Mouse (Mus musculus) cerebellum, postnatal 10 days (tissue): ENCODE measurements at regions not wholly inside any gene's neighbourhood (a gene's known extent, or its start where the extent isn't known, plus 50 kb on each side); places are given as distances from the start of the nearest gene placed in this dataset.
"Not testable (repeated sequence)": the region's sequence is repeated elsewhere in the genome, so short reads cannot be mapped to it uniquely, and the experiment has no call there.

ENCODE experiments used
- DNase-seq, 2 experiments: peaks; one replicate each; pipeline ENCODE4 v3.0.0; 2021; ENCODE audit warnings: mixed read lengths in 2 of 2

DNA sequence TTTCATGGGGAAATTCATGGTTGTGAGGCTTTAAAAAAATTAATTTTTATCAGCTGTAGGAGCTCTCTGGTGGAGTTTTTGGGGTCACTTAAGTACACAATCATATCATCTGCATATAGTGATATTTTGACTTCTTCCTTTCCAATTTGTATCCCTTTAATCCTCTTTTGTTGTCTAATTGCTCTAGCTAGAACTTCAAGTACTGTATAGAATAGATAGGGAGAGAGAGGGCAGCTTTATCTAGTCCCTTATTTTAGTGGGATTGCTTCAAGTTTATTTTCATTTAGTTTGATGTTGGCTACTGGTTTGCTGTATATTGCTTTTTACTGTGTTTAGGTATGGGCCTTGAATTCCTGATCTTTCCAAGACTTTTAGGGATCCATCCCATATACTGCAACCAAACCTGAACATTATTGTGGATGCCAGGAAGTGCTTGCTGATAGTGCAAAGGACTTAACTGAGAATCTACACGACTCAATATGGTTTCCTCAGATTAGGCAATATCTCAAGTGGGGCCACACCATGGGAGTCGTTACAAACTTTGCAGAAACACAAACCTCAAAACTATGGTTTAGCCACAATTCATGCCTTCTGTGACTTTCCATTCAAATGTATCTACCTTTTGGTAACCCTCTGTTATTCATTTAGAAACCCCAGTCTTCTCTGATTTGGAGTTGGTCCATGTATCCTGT lies 878.4 kb upstream of the Olfr1507 start:
- DNase-seq = not testable (repeated sequence)

GRCm38 (mm10) chr14:53369776-53370175 lies 874.2 kb upstream of the Olfr1507 start:
- DNase-seq = no peak

DNA sequence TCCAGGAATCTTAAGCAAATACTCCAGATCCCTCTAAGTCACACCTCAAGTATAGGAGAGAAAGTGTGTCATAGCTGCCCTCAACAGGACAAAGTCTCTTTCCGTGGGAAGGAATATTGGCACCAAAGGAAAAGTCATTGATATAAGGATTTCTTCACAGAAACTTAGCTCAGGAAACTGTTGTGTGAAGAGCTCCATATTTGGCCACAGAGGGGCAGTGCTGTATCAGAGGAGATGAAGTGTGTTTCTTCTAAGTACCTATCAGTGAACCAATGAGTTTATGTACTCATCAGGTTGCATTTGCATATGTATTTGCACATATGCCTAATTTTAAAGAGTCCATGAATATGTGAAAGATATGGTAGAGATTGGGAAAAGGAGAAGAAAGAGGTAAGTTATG lies 871.9 kb upstream of the Olfr1507 start:
- DNase-seq = not testable (repeated sequence)

DNA sequence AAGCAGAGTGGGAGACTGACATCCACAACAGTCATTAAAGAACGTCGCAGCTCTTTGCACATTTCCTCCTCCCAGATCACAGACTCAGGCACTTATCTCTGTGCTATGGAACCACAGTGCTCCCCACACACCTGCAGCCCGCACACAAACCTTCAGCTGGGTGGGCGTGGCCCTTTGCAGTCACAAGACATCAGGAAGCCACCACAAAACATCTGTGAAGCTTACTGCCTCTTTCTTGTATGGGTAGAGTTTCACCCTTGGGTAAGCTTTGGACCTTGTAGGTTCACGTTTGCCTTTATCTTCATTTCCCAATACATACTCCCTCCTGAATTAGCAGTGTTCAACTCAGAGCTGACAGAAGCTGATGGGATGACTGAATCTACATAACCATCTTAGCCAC lies 868.4 kb upstream of the Olfr1507 start:
- DNase-seq = not testable (repeated sequence)

- DNase-seq = not testable (repeated sequence)
Observed at GRCm38 (mm10) chr14:53362054-53362453, 866.5 kb upstream of the Olfr1507 start.

- DNase-seq = not testable (repeated sequence)
Observed at GRCm38 (mm10) chr14:53357498-53357897, 861.9 kb upstream of the Olfr1507 start.

GRCm38 (mm10) chr14:53356783-53357182 lies 861.2 kb upstream of the Olfr1507 start:
- DNase-seq = not testable (repeated sequence)

GRCm38 (mm10) chr14:53351457-53351856 lies 855.9 kb upstream of the Olfr1507 start:
- DNase-seq = not testable (repeated sequence)

- not testable (repeated sequence) for DNase-seq
Observed at GRCm38 (mm10) chr14:53350780-53351179, 855.2 kb upstream of the Olfr1507 start.

DNA sequence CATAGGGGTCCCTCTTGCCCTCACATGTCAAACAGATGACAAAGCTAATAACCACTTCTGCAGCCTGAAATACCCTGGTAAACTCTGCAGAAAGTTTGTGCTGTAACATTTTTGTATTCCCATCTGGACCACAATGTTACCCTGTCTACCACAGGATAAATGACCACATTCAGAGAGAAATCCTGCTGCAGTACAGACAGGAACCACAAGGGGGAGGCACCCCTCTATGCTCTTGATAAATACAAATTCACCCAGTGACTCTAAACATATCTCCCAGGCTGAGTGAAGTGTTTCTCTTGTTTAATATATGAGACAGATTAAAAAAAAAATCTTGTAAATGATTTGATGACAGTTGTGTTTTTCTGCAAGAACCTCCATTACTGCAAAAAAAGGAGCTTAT lies 853.6 kb upstream of the Olfr1507 start:
- peak; percentile 17 to 22 for DNase-seq

GRCm38 (mm10) chr14:53345568-53345967 lies 850.0 kb upstream of the Olfr1507 start:
- peak; percentile 11 to 13 for DNase-seq

- DNase-seq = not testable (repeated sequence)
Observed at GRCm38 (mm10) chr14:53343849-53344248, 848.3 kb upstream of the Olfr1507 start.

GRCm38 (mm10) chr14:53339167-53339566 lies 843.6 kb upstream of the Olfr1507 start:
- DNase-seq = not testable (repeated sequence)

- DNase-seq = not testable (repeated sequence)
Observed at GRCm38 (mm10) chr14:53337446-53337845, 841.9 kb upstream of the Olfr1507 start.

GRCm38 (mm10) chr14:53336705-53337104 lies 841.2 kb upstream of the Olfr1507 start:
- DNase-seq = not testable (repeated sequence)

DNA sequence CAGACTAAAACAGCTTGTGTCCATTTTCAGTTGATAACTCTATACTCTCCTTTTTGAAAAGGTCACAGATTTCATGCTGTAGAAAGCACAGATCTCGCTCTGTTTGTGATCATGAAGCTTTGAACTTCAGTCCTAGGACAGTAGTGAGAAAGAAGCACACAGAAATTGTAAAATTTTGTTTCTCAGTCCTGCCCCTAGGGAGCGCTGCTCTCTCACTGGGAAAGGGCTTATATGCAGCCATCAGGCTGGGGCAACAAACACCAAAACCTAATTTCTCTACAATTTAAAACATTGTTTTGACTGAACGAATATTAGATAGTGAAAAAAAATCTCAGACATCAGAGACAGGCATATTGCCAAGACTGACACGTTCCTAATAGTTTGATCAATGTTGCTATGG lies 838.9 kb upstream of the Olfr1507 start:
- not testable (repeated sequence) for DNase-seq

DNA sequence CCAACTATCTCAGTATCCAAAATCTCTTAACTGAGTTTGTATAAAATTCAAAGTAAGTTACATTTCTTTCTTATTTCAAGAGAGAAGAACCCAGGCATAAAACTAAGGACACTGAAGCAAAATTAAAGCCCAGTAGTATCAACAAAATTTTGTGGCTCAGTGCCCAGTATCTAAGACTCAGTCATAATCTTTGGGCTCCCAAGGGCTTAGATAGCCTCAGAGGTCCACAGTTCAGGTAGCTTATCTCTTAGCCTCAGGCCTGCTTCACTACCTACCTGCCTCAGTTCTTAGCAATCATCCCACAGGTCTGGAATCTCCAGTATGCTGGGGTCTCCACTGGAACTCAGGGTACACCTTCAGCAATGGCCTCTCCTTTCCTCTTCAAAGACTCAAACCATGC lies 835.6 kb upstream of the Olfr1507 start:
- DNase-seq = not testable (repeated sequence)

GRCm38 (mm10) chr14:53324367-53324766 lies 828.8 kb upstream of the Olfr1507 start:
- DNase-seq = not testable (repeated sequence)

DNA sequence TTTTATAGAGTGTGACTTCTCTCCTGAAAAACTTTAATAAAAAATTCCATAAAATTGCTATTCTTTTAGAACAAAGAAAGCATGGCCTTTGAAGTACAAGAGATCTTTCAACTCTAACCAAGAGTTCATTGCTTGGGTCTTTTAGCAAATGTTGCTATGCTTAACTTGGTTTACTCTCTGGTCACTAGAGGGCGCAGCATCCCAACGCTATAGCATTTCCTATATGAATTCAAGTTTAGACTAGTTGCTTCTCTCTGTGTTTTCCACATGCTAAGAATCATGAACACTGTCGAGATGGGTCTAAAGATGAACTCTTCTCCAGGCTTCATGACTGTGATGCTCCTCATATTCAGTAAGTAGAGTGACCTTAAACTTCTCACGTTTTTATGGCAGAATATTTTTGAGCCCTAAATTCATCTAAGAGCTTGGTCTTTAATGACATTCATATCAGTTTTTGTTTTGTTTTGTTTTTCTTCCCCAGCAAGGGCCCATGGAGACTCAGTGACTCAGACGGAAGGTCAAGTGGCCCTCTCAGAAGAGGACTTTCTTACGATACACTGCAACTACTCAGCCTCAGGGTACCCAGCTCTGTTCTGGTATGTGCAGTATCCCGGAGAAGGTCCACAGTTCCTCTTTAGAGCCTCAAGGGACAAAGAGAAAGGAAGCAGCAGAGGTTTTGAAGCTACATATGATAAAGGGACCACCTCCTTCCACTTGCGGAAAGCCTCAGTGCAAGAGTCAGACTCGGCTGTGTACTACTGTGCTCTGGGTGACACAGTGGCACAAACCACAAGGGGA lies 823.2 kb upstream of the Olfr1507 start:
- DNase-seq = not testable (repeated sequence)

- DNase-seq = peak; percentile 0 to 1
Observed at GRCm38 (mm10) chr14:53312490-53312889, 816.9 kb upstream of the Olfr1507 start.

GRCm38 (mm10) chr14:53303179-53303578 lies 807.6 kb upstream of the Olfr1507 start:
- not testable (repeated sequence) for DNase-seq

- DNase-seq = not testable (repeated sequence)
Observed at GRCm38 (mm10) chr14:53302491-53302829, 806.9 kb upstream of the Olfr1507 start.

GRCm38 (mm10) chr14:53301722-53302490 lies 806.4 kb upstream of the Olfr1507 start:
- DNase-seq = not testable (repeated sequence)
